Mouse (Mus musculus) large intestine, adult 2 months (tissue): ENCODE data around the gene Ip6k2. TPM values are rescaled to one million over a fixed set of nuclear protein-coding genes. Genes with fewer than 3 reads are reported as not detected.

Source experiments
- DNase-seq: peaks from one replicate; pipeline ENCODE4 v3.0.0-alpha.2; 2012; ENCODE audit warnings: low read depth, low spot score
- WGBS: fragments of 180-500 bp; shearing (Covaris S2); methylation state at CpG from one replicate; pipeline ENCODE4 v1.1.7; 2018; 5-methylcytosine and 5-hydroxymethylcytosine counted together
- polyA plus RNA-seq: library from polyadenylated mRNA; depleted of rRNA; stranded (reverse); fragments of >200 nt; gene quantifications from 2 replicates; pipeline ENCODE4 v1.2.3, GENCODE M21; 2012; rRNA removed

Ip6k2 gene
- polyA plus RNA-seq, 1 experiment: 39.4 TPM

DNA sequence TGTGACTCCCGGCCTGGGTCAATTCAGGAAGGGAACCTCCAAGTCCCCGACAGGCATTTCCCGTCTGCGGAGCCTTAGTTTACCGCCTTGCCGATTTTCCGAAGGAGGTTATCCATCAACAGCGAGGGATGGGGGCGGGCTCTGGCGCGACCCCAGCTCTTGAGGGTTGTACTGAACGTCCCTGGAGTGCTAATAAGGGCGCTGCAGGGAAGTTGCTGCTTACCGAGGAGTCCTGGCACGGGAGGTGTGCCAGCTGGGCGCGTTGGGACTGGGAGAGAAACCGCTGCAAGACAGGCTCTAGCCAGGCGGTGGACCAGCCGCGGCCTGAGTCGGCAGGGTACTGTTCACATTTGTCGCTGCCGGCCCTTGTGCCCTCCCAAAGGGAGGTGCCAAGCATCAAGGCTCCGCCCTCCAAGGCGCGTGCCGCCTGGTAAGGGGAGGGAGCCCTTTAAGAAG, 70.7 kb downstream of the Ip6k2 start:
- under 1% methylated on average over 28 of the region's 28 CpGs for WGBS
- DNase-seq: peak; percentile 61

- DNase-seq: no peak
- WGBS: 57% methylated on average over 5 of the region's 5 CpGs
These were observed 71.7 kb downstream of the Ip6k2 start for GRCm38 (mm10) chr9:108855335-108855734.

Other genes with a start within 250 kb of the Ip6k2 start
- gene Impdh2, start 223.5 kb upstream of the Ip6k2 start, polyA plus RNA-seq: 89.1 and 95.4 TPM in 2 replicates
- gene Ndufaf3, start 216.4 kb upstream of the Ip6k2 start, polyA plus RNA-seq: 37.2 and 51.6 TPM in 2 replicates
- 146 and 161 TPM in 2 replicates for gene Dalrd3, start 213.9 kb upstream of the Ip6k2 start, polyA plus RNA-seq
- 14.2 and 14.3 TPM in 2 replicates for gene Wdr6, start 205.1 kb upstream of the Ip6k2 start, polyA plus RNA-seq
- 3.5 and 4.4 TPM in 2 replicates for gene P4htm, start 186.1 kb upstream of the Ip6k2 start, polyA plus RNA-seq
- 25.8 and 32.4 TPM in 2 replicates for gene Arih2, start 134.4 kb upstream of the Ip6k2 start, polyA plus RNA-seq
- gene Slc25a20, start 121.7 kb upstream of the Ip6k2 start, polyA plus RNA-seq: 32.4 and 37.7 TPM in 2 replicates
- 39.9 and 51.4 TPM in 2 replicates for gene Prkar2a, start 94.5 kb upstream of the Ip6k2 start, polyA plus RNA-seq
- 9.6 and 11.2 TPM in 2 replicates for gene Nckipsd, start 24.6 kb downstream of the Ip6k2 start, polyA plus RNA-seq
- 0.79 and 0.95 TPM in 2 replicates for gene Celsr3, start 42.5 kb downstream of the Ip6k2 start, polyA plus RNA-seq
- 598 and 654 TPM in 2 replicates for gene Slc26a6, start 69.5 kb downstream of the Ip6k2 start, polyA plus RNA-seq
- gene Tmem89, start 130.8 kb downstream of the Ip6k2 start, polyA plus RNA-seq: 6.7 and 9.8 TPM in 2 replicates
- gene Uqcrc1, start 152.8 kb downstream of the Ip6k2 start, polyA plus RNA-seq: 866 and 953 TPM in 2 replicates
- gene Col7a1, start 169.8 kb downstream of the Ip6k2 start, polyA plus RNA-seq: 1.0 and 1.3 TPM in 2 replicates
- 0.09 and 0.25 TPM in 2 replicates for gene Ucn2, start 202.2 kb downstream of the Ip6k2 start, polyA plus RNA-seq
- 68.2 and 119 TPM in 2 replicates for gene Pfkfb4, start 208.0 kb downstream of the Ip6k2 start, polyA plus RNA-seq